ENCODE assay signal across 10 mouse cellular contexts in genomic region chr2:172551081-172551720, GRCm38 (mm10). TPM values are rescaled to one million over a fixed set of nuclear protein-coding genes. Genes with fewer than 3 reads are reported as not detected.
A peak's percentile ranks its signal among the peaks of the same experiment; 100 is the strongest.
DNase-seq lines count a peak whose midpoint lies in the region; ATAC-seq lines count a peak whose summit lies in the region.
"Had no signal": no experiment of that assay in that cellular context is flagged by ENCODE, and none has a peak within 500 bp of the region (broad histone marks: within the 10 kb centered on the region; RNA-seq: fewer than 3 reads in every experiment).

No protein-coding gene starts in this region.

- peaks cover 28% of the 10 kb centered on the region for H3K4me1 ChIP-seq in heart, embryonic 11.5 days (ENCODE audit: control insufficient read depth, insufficient read depth, low read length)
- H3K4me1 ChIP-seq in limb, embryonic 10.5 days, result peaks cover 93% of the 10 kb centered on the region

- no peak overlapping the region for H3K27ac ChIP-seq in heart, embryonic 11.5 days (ENCODE audit: low read depth, low read length)
- H3K27ac ChIP-seq in limb, embryonic 10.5 days, result peak overlapping the region; percentile 83

- peak overlapping the region; percentile 36 for H3K4me3 ChIP-seq in heart, embryonic 11.5 days (ENCODE audit: low read depth, low read length)
- peak overlapping the region; percentile 59 for H3K4me3 ChIP-seq in limb, embryonic 10.5 days

- no peaks in the 10 kb centered on the region for H3K9me3 ChIP-seq in heart, embryonic 11.5 days (replicated peaks; ENCODE audit: control insufficient read depth, low read length)
- no peaks in the 10 kb centered on the region for H3K9me3 ChIP-seq in limb, embryonic 10.5 days (replicated peaks)

- H3K9ac ChIP-seq in heart, embryonic 11.5 days (ENCODE audit: low read depth, low read length), result no peak overlapping the region

- peaks cover 90% of the 10 kb centered on the region for H3K27me3 ChIP-seq in heart, embryonic 11.5 days (ENCODE audit: control insufficient read depth, insufficient read depth, low read length)
- peaks cover 96% of the 10 kb centered on the region for H3K27me3 ChIP-seq in limb, embryonic 10.5 days (ENCODE audit: low read depth, poor library complexity, severe bottlenecking)

- DNase-seq in heart, adult 18-20 months, result no peak
- DNase-seq in urinary bladder, postnatal 25 days (ENCODE audit: low spot score), result peak; percentile 13
- DNase-seq in urinary bladder, adult 2 months (ENCODE audit: low spot score), result no peak
- DNase-seq in limb, embryonic 10.5 days (ENCODE audit: low spot score), result peak; percentile 72
- peak; percentile 36 for DNase-seq in yolk sac, embryonic 10.5 days (ENCODE audit: low spot score)
- no peak for DNase-seq in thymus, adult 18-20 months
- DNase-seq in lung, postnatal 14 days, result no peak
- DNase-seq: cerebellum, adult 11-12 months had no signal

- WGBS in heart, embryonic 11.5 days (ENCODE audit: insufficient replicate concordance), result under 1% methylated on average over 57 of the region's 57 CpGs
- under 1% methylated on average over 57 of the region's 57 CpGs for WGBS in limb, embryonic 10.5 days

- no peaks in the 10 kb centered on the region for H3K36me3 ChIP-seq in heart, embryonic 11.5 days (ENCODE audit: control insufficient read depth, insufficient read depth, low read length)
- peaks cover 18% of the 10 kb centered on the region; the same call in 1 of the 2 replicates for H3K36me3 ChIP-seq in limb, embryonic 10.5 days

- H3K4me2 ChIP-seq in heart, embryonic 11.5 days, result peak overlapping the region; percentile 58

- ATAC-seq in heart, embryonic 11.5 days (replicated peaks; ENCODE audit: insufficient number of reproducible peaks, low FRiP score, low TSS enrichment), result no peak

RNA-seq across cellular contexts. Expression of gene Tfap2c, which starts 1.8 kb away (rescaled TPM):
- 0.21 and 0.30 TPM in 2 replicates for polyA plus RNA-seq in heart, embryonic 11.5 days (2014; fragmentation: Nextera tagmentation; extraction: Ambion mirVana)
- total RNA-seq in heart, adult 18-20 months (2021), result not detected
- 4.9 and 5.5 TPM in 2 replicates for polyA plus RNA-seq in urinary bladder, adult 2 months (2012; rRNA removed)
- 11.5 and 25.1 TPM in 2 replicates for polyA plus RNA-seq in limb, embryonic 10.5 days (2016; fragmentation: Nextera tagmentation; extraction: Ambion mirVana)
- total RNA-seq: monocyte, adult 5-6 weeks had no signal

Comparison
In these comparisons a context has a peak if more than half of its experiments do, and no peak if none do; other contexts are left out.
1. DNase-seq: peak in urinary bladder, postnatal 25 days (single experiment), limb, embryonic 10.5 days (single experiment) and yolk sac, embryonic 10.5 days (single experiment); none in heart, adult 18-20 months (0 of 2), urinary bladder, adult 2 months (single experiment), thymus, adult 18-20 months (0 of 2) and lung, postnatal 14 days (single experiment).